Mouse (Mus musculus) small intestine, adult 2 months (tissue): ENCODE data around the gene Rhof.

ENCODE experiments used
- CTCF ChIP-seq: fragments of 200-500 bp; IDR thresholded peaks from 2 replicates; pipeline ENCODE4 v1.5.1; 2012; ENCODE audit warnings: low read depth, mild to moderate bottlenecking, control low read depth, inconsistent platforms, low read length, moderate library complexity, mixed read lengths; ENCODE audit not compliant: insufficient replicate concordance, insufficient read length; ENCODE audit errors: extremely low read depth
- POLR2A ChIP-seq: fragments of 200-500 bp; IDR thresholded peaks from 2 replicates; pipeline ENCODE4 v1.6.1; 2012; ENCODE audit warnings: low read depth, mild to moderate bottlenecking, control low read depth, inconsistent platforms, low read length, moderate library complexity

GRCm38 (mm10) chr5:123067395-123067995 is 65.0 kb downstream of the Rhof start:
- TF ChIP-seq CTCF (no peak), POLR2A (no peak)
